In genomic region chr13:21170431-21171155, GRCm38 (mm10) we compare ENCODE assay signal across 8 mouse cellular contexts. TPM values are rescaled to one million over a fixed set of nuclear protein-coding genes. Genes with fewer than 3 reads are reported as not detected.
DNase-seq lines count a peak whose midpoint lies in the region; ATAC-seq lines count a peak whose summit lies in the region.

No protein-coding gene starts in this region.

- H3K9ac ChIP-seq in liver, embryonic 11.5 days (ENCODE audit: low read depth, low read length): peak overlapping the region; percentile 40; the same call in 1 of the 2 replicates
- no peak overlapping the region for H3K9ac ChIP-seq in neural tube, embryonic 14.5 days (replicated peaks; ENCODE audit: low read depth, low read length)

- H3K4me1 ChIP-seq in liver, embryonic 11.5 days (replicated peaks; ENCODE audit: control insufficient read depth, insufficient read depth, low read length): peaks cover 8% of the 10 kb centered on the region
- peaks cover 38% of the 10 kb centered on the region for H3K4me1 ChIP-seq in forebrain, embryonic 10.5 days
- H3K4me1 ChIP-seq in limb, embryonic 10.5 days: peaks cover 27% of the 10 kb centered on the region
- peaks cover 7% of the 10 kb centered on the region; the same call in 1 of the 2 replicates for H3K4me1 ChIP-seq in neural tube, embryonic 14.5 days (ENCODE audit: control insufficient read depth, insufficient read depth, low read length)

- H3K9me3 ChIP-seq in liver, embryonic 11.5 days (ENCODE audit: control insufficient read depth, low read length): no peaks in the 10 kb centered on the region
- no peaks in the 10 kb centered on the region for H3K9me3 ChIP-seq in forebrain, embryonic 10.5 days
- H3K9me3 ChIP-seq in limb, embryonic 10.5 days (replicated peaks): no peaks in the 10 kb centered on the region
- no peaks in the 10 kb centered on the region for H3K9me3 ChIP-seq in neural tube, embryonic 14.5 days (ENCODE audit: control insufficient read depth, low read length)

- no peaks in the 10 kb centered on the region for H3K36me3 ChIP-seq in liver, embryonic 11.5 days (ENCODE audit: control insufficient read depth, insufficient read depth, low read length)
- no peaks in the 10 kb centered on the region for H3K36me3 ChIP-seq in forebrain, embryonic 10.5 days (replicated peaks)
- H3K36me3 ChIP-seq in limb, embryonic 10.5 days: no peaks in the 10 kb centered on the region
- H3K36me3 ChIP-seq in neural tube, embryonic 14.5 days (ENCODE audit: control insufficient read depth, insufficient read depth, low read length): no peaks in the 10 kb centered on the region

- no peak overlapping the region; the same call in 1 of the 2 replicates for H3K27ac ChIP-seq in liver, embryonic 11.5 days (ENCODE audit: low read depth, low read length)
- peak overlapping the region; percentile 68 for H3K27ac ChIP-seq in forebrain, embryonic 10.5 days
- H3K27ac ChIP-seq in limb, embryonic 10.5 days: no peak overlapping the region
- H3K27ac ChIP-seq in neural tube, embryonic 14.5 days (ENCODE audit: low read depth, low read length): no peak overlapping the region

- H3K27me3 ChIP-seq in liver, embryonic 11.5 days (replicated peaks; ENCODE audit: control insufficient read depth, insufficient read depth, low read length): no peaks in the 10 kb centered on the region
- peaks cover 5% of the 10 kb centered on the region; the same call in 1 of the 2 replicates for H3K27me3 ChIP-seq in forebrain, embryonic 10.5 days (ENCODE audit: poor library complexity, severe bottlenecking)
- no peaks in the 10 kb centered on the region for H3K27me3 ChIP-seq in limb, embryonic 10.5 days (ENCODE audit: low read depth, poor library complexity, severe bottlenecking)
- no peaks in the 10 kb centered on the region for H3K27me3 ChIP-seq in neural tube, embryonic 14.5 days (ENCODE audit: control insufficient read depth, insufficient read depth, low read length)

- WGBS in liver, embryonic 11.5 days: 45% methylated on average over 17 of the region's 17 CpGs
- WGBS in forebrain, embryonic 10.5 days: 29% methylated on average over 17 of the region's 17 CpGs
- WGBS in limb, embryonic 10.5 days: 31% methylated on average over 17 of the region's 17 CpGs
- 32% methylated on average over 17 of the region's 17 CpGs for WGBS in neural tube, embryonic 14.5 days

- H3K4me3 ChIP-seq in liver, embryonic 11.5 days (ENCODE audit: low read depth, low read length): peak overlapping the region; percentile 69
- H3K4me3 ChIP-seq in forebrain, embryonic 10.5 days: peak overlapping the region; percentile 63
- H3K4me3 ChIP-seq in limb, embryonic 10.5 days: peak overlapping the region; percentile 55
- peak overlapping the region; percentile 54 for H3K4me3 ChIP-seq in neural tube, embryonic 14.5 days (ENCODE audit: low read depth, low read length)

- no peak for ATAC-seq in liver, embryonic 11.5 days (replicated peaks; ENCODE audit: low FRiP score)
- no peak for ATAC-seq in neural tube, embryonic 14.5 days (ENCODE audit: low read depth)

- DNase-seq in liver, embryonic 11.5 days (ENCODE audit: low spot score): no peak
- no peak for DNase-seq in liver
- peak; percentile 20 for DNase-seq in forebrain, embryonic 10.5 days (ENCODE audit: extremely low spot score, low spot score)
- DNase-seq in limb, embryonic 10.5 days (ENCODE audit: low spot score): no peak
- no peak for DNase-seq in B cell, adult 2 months
- no peak for DNase-seq in layer of hippocampus, adult 11-12 months (ENCODE audit: low spot score)
- DNase-seq in kidney, postnatal 10 days: no peak

- H3K4me2 ChIP-seq in liver, embryonic 11.5 days: peak overlapping the region; percentile 99
- H3K4me2 ChIP-seq in neural tube, embryonic 14.5 days (ENCODE audit: low read depth, low read length): peak overlapping the region; percentile 95

RNA-seq across cellular contexts. Expression of gene Trim27, which starts 8.7 kb away (rescaled TPM):
- 165 and 175 TPM in 2 replicates for polyA plus RNA-seq in liver, embryonic 11.5 days (2014; fragmentation: Nextera tagmentation; extraction: Ambion mirVana)
- polyA plus RNA-seq in forebrain, embryonic 10.5 days (2016; fragmentation: Nextera tagmentation; extraction: Ambion mirVana): 169 and 173 TPM in 2 replicates
- polyA plus RNA-seq in limb, embryonic 10.5 days (2016; fragmentation: Nextera tagmentation; extraction: Ambion mirVana): 200 and 218 TPM in 2 replicates
- polyA plus RNA-seq in neural tube, embryonic 14.5 days (2014; fragmentation: Nextera tagmentation; extraction: Ambion mirVana): 68.2 and 87.9 TPM in 2 replicates

RNA-seq across cellular contexts. Expression of gene Olfr1368, which starts 24.9 kb away (rescaled TPM):
- polyA plus RNA-seq in liver, embryonic 11.5 days (2014; fragmentation: Nextera tagmentation; extraction: Ambion mirVana): not detected in 2 replicates
- not detected in 2 replicates for polyA plus RNA-seq in forebrain, embryonic 10.5 days (2016; fragmentation: Nextera tagmentation; extraction: Ambion mirVana)
- not detected in 2 replicates for polyA plus RNA-seq in limb, embryonic 10.5 days (2016; fragmentation: Nextera tagmentation; extraction: Ambion mirVana)
- not detected in 2 replicates for polyA plus RNA-seq in neural tube, embryonic 14.5 days (2014; fragmentation: Nextera tagmentation; extraction: Ambion mirVana)

RNA-seq across cellular contexts. Expression of gene Olfr263, which starts 41.2 kb away (rescaled TPM):
- not detected in 2 replicates for polyA plus RNA-seq in liver, embryonic 11.5 days (2014; fragmentation: Nextera tagmentation; extraction: Ambion mirVana)
- polyA plus RNA-seq in forebrain, embryonic 10.5 days (2016; fragmentation: Nextera tagmentation; extraction: Ambion mirVana): not detected in 2 replicates
- not detected in 2 replicates for polyA plus RNA-seq in limb, embryonic 10.5 days (2016; fragmentation: Nextera tagmentation; extraction: Ambion mirVana)
- polyA plus RNA-seq in neural tube, embryonic 14.5 days (2014; fragmentation: Nextera tagmentation; extraction: Ambion mirVana): not detected in 2 replicates

RNA-seq across cellular contexts. Expression of gene Olfr1369-ps1, which starts 59.3 kb away (rescaled TPM):
- 0.14 and 0.22 TPM in 2 replicates for polyA plus RNA-seq in liver, embryonic 11.5 days (2014; fragmentation: Nextera tagmentation; extraction: Ambion mirVana)
- polyA plus RNA-seq in forebrain, embryonic 10.5 days (2016; fragmentation: Nextera tagmentation; extraction: Ambion mirVana): 0.04 and 0.06 TPM in 2 replicates
- 0.10 TPM in 1 of 2 replicates, not detected in the other for polyA plus RNA-seq in limb, embryonic 10.5 days (2016; fragmentation: Nextera tagmentation; extraction: Ambion mirVana)
- polyA plus RNA-seq in neural tube, embryonic 14.5 days (2014; fragmentation: Nextera tagmentation; extraction: Ambion mirVana): not detected in 2 replicates
